Mouse (Mus musculus) cerebellum, adult 11 months (tissue): ENCODE results near the gene Hc.

Experiments
- DNase-seq: peaks from one replicate; pipeline ENCODE4 v3.0.0; 2022

Gene Hc

DNA sequence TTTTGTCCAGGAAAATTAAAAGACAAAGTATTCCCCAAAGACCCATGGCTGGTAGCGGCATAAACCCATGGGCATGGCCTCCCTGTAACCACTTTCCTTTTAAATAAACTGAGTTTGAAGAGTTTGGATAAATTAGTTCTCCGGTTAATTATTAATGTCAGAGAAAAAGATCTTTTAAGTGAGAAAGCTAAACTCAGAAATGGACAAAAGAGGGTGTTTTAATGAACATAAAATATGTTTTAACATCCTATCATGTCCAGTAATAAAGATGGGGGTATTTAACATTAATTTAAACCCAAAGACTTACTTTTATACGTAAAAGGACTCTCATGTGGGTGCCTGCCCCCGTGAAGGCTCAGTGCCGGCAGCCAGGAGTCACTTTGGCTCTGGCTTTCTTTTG is at the start of gene Hc:
Hc (minus strand) TSS at position 101 of the 400 bp plus-strand sequence.
- DNase-seq, result no peak

DNA sequence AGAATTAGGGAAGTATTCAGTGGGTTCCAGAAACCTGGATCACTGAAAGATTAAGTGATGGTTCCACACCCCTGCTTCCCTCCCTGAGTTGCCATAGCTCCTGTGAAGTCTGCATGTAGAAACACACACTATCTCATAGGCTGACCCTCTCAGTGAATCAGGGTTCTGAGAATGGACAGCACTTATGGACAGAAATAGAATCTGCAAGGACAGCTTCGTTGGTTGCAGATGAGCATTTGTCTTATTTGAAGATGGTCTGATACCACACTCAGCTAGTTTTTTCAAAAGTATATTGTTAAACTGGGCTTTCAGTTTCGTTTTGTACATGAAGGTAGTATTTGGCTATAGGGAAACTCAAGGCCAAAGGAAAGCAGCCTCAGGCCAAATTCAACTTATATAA is 49.3 kb upstream of the Hc start:
- DNase-seq, result no peak

DNA sequence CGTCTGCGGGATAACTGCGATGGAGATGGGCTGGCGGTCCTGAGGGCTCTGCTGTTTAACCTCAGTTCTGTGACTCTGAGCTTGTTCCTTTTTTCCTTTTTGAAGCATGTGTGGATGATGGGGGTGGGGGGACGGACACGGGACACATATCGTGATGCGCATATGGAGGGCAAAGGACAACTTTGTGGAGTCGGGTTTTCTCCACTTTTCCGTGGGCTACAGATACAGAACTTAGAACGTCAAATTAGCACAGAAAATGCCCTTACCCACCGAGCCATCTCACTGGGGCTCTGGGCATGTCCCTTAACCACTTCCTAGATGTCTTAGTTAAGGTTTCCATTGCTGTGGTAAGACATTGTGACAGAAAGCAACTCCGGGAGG is 48.7 kb upstream of the Hc start:
- no peak for DNase-seq

DNA sequence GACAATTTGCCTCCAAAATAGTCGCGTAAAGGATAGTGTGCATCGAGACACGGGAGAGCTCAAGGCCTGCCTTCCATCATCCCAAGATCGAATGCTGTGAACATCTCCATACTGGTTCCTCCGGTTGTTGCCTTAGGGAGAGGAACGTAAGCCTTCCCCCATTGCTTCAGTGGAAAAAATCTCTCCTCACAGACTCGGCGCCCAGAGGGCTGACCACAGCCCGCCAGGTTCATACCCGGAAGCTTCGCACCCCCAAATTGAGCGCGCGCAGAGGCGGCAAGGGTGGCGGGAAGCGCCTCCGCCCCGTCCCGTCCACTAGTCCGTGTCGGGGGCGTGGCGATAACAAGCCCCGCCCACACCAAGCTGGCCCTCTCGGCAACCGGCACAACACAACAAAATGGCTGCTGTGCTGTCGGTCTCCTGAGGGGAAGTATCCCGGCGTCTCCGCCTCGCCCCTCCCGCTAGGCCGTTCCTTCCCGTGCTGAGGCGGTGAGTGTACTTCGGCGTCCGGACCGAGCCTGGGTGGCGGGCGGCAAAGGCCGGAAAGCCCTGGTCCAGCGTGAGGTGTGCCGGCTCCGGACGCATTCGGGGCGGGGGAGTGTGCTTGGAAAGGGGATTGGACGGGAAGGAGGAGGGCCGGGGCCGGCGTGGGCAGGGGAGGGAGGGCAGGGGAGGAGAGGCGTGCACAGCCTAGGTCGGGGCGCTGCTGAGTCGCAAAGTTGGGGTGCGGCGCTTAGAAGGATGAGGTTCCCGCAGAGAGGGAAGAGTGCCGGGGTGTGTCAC is 48.1 kb upstream of the Hc start, which contains the start of gene Cntrl:
Cntrl (plus strand) TSS at position 352 of the 783 bp plus-strand sequence.
- peak; percentile 94 for DNase-seq

DNA sequence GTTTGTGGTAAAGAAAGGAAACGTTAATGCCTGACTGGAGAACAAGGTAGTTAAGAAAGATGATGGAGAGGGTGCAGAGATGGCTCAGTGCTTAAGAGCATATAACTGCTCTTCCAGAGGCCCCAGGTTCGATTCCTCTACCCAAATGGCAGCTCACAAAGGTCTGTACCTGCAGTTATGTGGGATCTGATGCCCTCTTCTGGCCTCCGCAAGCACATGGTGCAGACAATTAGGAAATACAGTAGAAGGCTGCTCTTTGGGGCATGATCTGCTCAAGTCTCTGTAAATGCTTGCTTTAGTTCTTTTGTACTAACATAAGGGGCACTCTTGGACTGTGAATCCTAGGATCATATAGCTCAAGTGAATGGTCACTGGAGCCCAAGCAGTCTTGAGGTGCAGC is 47.5 kb upstream of the Hc start:
- peak; percentile 21 for DNase-seq

DNA sequence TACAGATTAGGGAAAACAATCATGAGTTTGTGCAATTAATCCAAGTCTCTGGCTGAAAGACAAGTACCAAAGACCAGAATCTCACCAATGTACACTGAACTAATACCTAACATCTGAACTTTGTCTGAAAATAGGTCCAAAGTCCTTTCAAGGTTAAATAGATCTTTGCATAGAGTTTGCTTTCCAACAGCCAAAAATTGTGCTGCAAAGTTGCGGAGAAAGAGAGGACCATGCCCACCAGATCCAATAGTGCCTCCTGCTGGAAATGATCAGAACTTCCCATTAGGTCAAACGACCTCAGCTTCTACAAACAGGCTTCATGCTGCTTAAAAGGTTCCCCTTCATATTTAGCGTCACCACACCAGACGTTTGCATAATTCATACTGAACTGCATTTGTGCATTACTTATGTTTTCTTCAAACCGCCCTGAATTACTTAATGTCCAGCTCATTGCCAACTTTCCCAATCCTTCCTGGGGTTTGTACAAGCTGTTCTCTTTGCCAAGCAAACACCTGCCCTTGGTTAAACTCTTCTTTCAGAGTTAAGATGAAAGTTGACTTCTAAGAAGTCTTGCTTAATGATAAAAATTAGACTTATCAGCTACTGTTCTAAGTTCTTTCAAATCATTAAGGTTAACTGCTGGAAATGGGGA is 46.9 kb upstream of the Hc start:
- DNase-seq, result no peak

DNA sequence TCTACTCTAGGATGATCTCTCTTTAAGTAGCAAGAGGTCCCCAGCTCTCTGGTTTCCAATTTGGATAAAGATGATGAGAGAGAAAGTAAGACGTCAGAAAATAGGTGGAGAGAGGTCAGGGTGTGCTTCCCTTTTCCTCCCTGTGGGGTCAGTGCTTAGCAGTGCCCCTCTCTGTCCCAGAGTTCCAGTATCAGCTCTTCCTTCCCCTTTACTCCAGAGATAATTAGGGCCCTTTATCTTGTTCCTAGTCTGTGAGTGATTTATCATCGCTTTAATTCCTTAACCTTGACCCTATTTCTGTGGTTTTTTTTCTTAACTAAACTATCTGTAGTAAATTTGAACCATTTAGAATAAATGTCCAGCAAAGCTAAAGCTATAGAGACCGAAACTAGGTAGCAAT is 43.6 kb upstream of the Hc start:
- DNase-seq, result no peak

DNA sequence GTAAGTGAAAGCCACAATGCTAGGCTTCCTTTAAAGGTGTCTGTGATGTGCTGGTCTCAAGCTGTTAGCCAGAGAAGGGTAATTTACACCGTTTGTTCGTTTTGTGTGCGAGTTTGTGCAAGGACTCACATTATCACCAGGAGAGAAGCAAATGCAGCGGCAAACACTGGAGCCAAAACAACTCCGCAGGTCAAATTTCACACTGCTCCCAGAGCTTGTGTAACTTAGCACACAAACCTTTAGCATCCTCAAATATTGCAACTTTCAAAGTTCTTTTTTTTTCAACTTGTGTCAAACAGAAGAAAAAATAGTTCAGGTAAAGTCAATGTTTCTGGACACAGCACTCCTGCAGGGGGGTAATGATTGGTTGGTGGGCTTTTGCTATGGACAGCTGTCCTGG is 42.3 kb upstream of the Hc start:
- DNase-seq, result no peak

DNA sequence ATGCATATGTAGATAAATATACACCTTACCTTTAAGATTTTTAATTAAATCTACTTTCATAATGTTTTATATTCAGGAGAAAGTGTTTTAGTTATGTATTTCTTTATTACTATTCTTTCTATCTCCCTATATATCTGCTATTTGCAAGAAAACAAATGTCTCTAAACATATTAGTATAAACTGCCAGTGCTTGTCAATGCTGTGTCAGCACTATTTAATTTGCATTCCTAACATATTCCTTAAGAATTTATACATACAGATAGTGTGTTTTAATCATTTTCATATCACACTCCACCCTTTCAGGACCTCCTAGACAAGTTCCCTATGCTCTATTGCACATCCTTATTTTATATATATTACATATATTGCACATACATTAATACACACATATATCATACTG is 41.5 kb upstream of the Hc start:
- DNase-seq, result no peak

DNA sequence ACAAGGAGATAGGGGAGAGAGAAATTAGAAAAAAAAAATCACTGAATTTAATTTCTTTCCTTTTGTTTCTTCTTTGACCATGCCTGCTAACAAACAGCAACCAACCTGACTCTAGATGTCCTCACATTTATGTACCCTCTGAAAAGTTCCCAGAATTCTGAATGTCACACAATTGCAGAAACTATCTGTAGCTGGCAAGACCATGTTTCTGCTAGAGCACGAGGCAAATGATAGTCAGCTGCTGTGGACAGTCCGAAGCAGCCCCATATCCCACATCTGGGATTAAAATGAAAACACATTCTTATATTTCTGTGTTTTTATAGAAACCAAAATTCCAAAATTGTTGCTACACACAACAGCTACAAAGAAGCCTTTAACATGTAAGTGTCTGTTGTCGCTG is 40.2 kb upstream of the Hc start, which contains the start of gene AI182371:
AI182371 (minus strand) TSS at position 101 of the 400 bp plus-strand sequence.
- no peak for DNase-seq

DNA sequence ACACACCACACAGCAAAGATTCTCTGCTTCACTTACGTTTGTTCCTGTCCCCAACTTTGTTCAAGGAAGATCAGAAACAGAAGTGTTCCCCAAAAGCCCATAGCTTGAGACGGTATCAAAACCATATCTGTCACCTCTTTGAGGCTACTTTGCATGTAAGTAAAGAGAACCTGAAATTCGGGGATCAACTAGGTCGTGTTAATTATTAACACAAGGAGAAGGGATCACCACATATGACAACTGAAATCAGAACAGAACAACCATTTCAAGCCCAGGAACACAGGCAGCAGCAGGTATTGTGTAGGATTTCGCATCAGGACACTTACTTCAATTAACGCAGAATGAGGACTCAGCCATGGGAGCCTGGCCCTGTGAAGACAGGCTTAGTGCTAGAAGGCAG is 39.3 kb upstream of the Hc start:
- no peak for DNase-seq

DNA sequence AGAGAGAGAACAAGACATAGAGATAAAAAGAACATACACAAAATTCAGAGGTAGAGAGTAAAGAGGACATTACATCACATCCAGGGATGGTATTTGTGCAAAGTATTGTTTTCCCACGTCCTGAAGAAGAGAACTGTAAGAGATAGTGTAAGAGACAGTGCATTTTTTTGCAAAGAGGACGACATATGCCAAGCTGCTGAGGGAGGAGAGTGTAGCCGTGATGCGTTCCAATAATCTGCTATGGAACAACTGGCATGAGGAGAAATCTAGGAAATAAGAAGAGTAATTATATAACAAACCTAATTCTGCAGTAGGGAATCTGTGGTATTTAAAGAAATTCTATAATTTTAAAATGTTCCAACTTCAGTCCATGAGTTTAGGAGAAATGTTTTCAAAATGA is 26.2 kb upstream of the Hc start:
- DNase-seq, result no peak

DNA sequence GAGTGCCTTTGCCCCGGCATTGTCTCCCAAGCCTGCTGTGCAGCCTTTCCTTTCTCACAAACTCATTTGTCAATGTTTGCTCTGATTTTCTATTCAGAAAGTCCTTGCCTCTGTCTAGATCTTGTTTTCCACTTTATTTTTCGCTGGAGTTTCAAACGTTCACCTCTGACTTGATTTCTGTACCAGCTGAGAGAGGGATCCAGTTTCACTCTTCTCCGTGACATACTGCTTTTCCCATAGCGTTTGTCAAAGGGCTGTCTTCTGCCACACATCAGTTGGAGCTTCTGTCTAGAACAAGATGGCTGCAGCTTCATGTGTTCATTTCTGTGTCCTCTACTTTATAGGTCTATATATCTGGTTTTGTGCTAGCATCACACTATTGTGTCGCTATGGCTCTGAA is 17.9 kb upstream of the Hc start:
- DNase-seq, result no peak

DNA sequence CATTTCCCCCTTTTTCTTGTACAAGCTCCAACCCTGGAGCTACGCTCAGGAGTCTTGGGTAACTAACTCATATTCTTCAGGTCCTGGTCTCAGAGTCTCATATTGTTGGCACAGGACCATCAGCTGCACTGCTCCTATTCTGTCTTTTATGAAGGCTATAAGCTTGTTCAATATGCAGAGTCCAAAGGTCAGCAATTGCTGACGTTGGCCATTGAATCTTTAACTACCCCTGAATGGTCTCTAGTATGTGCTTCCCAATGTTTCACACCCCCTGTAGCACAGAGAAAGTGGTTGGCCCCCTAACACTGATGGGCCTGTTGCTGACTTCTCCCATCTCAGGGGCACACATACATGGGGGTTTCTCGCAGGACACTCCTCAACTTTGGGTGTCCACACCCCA is 13.1 kb upstream of the Hc start:
- DNase-seq, result no peak

DNA sequence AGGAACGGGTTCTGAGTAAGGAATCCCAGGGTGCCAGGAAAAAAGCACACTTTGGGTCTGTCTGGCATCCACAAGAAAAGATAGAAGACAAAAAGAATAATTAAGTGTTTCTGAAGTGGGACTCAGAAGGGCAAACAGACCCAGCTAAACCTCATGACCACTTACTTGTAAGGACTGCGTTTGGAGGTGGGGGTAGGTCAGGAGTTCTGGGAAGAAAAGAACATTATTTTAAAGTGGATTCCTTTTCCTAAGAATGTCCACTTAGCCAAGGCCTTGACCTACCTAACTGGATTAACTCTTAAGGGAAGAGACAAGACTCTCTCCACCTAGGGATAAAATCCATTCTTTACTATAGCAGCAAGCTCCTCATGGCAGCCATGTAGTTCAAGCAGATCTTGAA is 11.3 kb upstream of the Hc start:
- no peak for DNase-seq

DNA sequence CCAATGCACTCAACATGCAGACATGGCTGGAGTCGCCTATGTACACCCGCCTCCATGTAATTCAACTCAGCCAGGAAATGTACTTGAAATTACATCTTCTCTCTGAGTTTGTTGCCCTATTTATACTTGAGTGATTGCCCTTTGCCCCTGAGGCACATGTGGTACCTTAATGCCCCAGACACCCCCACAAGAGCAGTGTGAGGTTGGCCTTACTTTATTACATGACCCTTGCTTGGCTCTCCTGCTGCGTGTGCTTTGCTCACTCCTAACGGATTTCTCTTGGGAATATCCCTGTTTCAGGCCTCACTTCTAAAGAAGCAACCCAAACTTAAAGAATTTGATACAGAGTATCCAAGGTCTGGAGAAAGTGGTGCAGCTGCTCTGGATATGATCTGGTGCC is 9.0 kb upstream of the Hc start:
- DNase-seq, result no peak

DNA sequence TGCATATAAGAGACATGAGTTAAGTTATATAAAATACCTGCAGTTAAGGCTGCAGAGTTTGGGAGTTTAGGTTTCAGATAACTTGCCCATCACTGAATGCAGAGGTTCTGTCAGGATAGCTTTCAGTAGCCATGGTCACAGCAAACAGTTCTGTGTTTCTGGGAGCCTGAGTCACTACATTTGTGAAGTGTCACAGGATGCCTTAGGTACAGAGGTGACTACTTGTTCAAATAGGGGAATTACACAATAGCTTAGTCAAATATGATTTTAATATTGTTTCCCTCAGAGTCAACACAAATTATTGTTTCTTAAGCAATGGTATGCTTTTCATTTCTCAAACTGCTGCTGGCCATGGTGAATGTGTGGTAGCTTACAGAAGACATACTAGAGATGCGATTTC is 7.9 kb upstream of the Hc start:
- DNase-seq, result no peak

DNA sequence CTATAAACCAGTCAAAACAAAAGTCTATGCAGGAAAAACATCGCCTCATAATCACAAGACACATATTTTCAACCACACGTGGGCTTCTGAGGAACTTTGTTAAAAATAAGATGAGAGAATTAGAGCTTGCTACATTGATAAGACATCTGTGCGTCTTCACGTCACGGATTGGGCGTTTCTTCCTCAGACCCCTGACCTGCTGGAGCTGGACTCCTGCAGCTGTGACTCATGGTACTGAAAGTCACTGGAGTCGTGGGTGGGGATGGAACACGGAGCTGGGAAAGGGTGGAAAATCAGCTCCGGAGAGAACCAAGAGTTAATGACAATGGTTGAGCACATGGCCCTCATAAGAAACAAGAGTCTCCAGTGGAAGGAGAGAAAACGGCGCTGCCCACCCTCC is 5.9 kb upstream of the Hc start:
- no peak for DNase-seq

DNA sequence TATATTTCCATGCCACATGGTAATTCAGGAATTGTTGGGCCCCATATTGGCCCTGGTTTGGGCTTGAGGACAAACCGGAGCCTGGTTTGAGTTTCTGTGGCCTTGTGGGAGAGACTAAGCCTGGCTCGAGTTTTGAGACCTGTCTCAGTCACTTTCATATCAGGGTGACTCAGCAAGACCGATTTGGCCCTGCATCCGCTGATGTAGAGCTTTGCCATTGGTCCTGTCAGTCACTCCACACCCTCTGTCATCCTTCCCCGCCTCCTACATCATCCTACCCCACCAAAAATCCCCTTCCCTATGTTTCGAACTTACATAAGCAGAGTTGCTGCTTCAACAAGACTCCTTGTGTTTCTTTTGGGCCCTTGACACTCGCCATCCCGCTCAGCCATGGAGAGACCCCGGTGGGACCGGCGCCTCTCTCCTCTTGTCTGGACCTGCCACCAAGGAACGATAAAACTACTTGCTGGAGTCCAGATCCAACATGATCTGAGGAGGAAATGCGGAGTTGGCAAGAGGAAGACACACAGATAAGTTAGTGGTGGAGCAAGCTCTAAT is 5.4 kb upstream of the Hc start:
- DNase-seq, result no peak

DNA sequence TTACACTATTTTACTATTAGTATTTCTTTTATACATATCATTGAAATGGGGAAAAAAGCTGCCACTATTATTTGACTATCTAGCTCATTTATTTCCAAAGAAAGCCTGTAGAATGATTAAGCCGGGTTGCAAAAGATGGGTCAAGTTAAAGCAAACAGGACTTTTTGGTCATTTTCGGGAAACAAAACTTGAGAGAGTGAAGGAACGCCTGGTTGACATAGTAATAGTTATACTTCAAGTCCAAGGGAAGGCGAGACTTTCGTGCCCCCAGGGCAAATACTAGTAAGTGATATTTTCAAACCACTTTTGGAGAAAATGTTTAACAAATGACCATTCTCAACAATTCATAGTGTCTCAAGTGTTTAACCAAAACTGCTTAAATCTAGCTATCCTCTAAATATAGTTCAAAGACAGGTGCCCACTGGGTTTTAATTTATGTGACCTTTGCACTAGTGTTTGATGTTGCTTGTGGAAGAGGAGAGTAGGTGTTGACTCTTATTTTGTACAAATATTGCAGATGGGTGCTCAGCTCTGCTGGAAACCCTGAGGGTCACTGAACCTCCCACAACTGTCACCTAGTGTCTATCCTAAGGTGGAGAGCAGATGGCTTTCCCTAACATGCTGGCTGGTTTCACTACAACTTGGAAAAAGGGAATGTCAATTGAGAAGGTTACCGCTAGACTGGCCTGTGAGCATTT is 2.2 kb upstream of the Hc start:
- no peak for DNase-seq

DNA sequence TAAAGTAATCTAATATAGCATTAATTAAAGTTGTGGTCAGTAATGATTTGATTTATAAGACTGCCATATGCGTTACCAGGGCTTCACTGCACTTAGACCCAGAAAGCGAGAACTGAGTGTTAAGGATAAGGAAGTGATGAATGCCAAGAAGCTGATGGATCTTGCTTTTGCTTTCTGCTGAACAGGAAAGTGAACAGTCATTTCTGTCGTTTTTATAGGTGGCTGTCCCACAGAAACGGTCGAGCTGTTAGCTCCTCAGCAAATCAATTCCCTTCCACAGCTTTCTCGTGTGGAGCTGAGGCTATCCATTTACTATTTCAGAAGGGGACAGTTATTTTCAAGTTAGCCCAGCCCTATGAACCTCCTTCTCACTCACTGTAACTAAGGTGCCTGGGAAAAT is 341 bp downstream of the Hc start:
- DNase-seq, result no peak

DNA sequence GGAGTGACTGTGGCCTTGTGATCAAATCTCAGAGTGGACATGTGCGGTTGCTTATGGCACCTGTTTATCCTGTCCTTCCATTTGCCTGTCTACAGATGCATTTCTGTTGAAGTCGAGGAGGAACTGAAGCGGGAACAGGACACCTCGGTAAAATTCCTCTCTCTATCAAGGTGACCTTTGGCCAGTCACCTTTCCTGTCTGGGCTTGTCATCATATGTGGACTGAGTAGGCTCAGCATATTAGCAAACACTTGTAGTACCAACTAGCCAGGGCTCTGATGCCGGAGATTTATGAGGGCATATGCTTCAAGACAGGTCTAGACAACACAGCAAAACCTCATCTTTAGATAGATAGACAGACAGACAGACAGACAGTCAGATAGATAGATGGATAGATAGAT is 982 bp downstream of the Hc start:
- DNase-seq, result no peak

DNA sequence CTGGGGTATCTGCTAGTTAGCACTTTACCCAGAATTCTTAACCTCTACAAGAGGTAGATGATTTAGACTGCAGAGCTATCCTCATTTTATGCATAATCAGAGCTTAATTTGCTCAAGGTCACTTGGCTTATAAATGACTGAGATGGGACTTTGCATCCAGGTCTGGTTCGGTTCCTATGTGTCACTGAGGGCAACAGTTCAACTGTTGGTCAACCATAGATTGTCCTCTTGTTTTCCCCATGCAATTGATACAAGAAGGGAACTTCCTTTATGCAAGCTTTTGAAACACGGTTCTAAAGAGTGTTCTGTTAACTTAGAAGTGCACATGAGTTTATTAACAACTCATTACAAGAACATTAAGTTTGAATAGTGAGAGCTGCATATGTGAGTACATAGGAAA is 2.9 kb downstream of the Hc start:
- no peak for DNase-seq

DNA sequence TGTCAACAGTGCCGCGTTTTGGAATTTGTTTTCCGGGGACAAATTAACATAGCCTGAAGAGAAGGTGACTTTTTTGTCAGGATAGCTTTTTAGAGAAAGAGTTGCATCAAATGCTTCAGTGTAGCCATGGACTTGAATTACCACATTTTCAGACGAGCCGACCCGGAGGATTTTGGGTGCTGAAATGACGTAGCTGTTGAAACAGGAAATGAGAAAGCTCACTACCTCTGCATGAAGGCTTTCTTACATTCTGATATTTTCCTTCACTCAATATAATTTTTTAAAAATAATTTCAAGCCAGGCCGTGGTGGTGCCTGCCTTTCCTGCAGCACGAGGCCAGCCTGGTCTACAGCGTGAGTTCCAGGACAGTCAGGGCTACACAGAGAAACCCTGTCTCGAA is 4.0 kb downstream of the Hc start:
- DNase-seq, result no peak
